8 mouse cellular contexts compared by ENCODE assay signal in the genomic region with DNA sequence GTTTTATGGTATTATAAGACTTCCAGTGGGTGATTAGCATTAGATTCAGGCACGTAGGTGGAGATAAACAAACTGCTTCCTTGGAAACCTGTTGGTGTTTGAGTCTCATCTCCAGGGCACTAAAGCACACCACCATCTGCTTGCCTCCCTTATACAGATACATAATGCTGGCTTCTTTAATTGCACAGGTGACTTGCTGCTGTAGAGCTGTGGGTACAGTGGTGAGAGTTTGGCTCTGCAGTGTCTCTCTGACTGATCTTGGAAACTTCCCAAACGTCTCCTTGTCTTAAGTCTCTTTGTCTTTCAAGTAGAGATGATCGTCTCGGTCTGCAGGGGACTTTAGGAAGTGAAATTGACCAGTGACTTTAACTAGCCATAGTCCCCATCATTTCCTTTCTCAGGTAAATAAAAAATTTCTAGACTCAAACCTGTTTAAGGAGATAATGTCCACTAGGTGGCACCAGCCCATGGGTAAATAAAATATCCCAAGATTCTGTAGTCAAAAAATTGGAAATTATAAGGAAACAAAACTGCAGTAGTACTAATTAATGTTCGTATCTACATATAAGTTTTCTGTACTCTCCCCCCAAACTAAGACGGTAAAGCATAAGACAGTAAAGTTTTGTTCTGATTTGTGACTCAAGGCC. TPM values are rescaled to one million over a fixed set of nuclear protein-coding genes. Genes with fewer than 3 reads are reported as not detected.
A peak's percentile ranks its signal among the peaks of the same experiment; 100 is the strongest.
DNase-seq lines count a peak whose midpoint lies in the region; ATAC-seq and TF ChIP-seq lines count a peak whose summit lies in the region.

No protein-coding gene starts in this region.

- H3K9ac ChIP-seq in heart, adult 2 months (ENCODE audit: low read depth, low read length): no peak overlapping the region
- no peak overlapping the region for H3K9ac ChIP-seq in lung, embryonic 14.5 days

- no peak for TF ChIP-seq EP300 in heart, adult 2 months (IDR thresholded peaks at IDR 0.05; ENCODE audit: insufficient read depth, low read depth, low read length)

- H3K4me3 ChIP-seq in heart, adult 2 months: no peak overlapping the region
- no peak overlapping the region for H3K4me3 ChIP-seq in lung, embryonic 14.5 days (ENCODE audit: low read depth, low read length)

- CTCF ChIA-PET in Patski (lab: Charles Lee): interaction anchor here (1.4 kb wide), 1 partner anchor 127 kb away, joined by 3 read pairs; no protein-coding TSS in a partner anchor

- peak; percentile 76 for TF ChIP-seq CTCF in heart, adult 2 months (IDR thresholded peaks at IDR 0.05)
- TF ChIP-seq CTCF in lung, embryonic 14.5 days (IDR thresholded peaks at IDR 0.05; ENCODE audit: low read depth): peak; percentile 63
- TF ChIP-seq CTCF in Patski (IDR thresholded peaks at IDR 0.05): peak; percentile 62

- no peak overlapping the region for H3K27ac ChIP-seq in heart, adult 2 months
- no peak overlapping the region for H3K27ac ChIP-seq in lung, embryonic 14.5 days (ENCODE audit: low read depth)

- no peaks in the 10 kb centered on the region for H3K27me3 ChIP-seq in heart, adult 2 months (ENCODE audit: control insufficient read depth, insufficient read depth, low read length)
- H3K27me3 ChIP-seq in lung, embryonic 14.5 days (ENCODE audit: insufficient read depth, low read length): no peaks in the 10 kb centered on the region
- H3K27me3 ChIP-seq in Patski: no peaks in the 10 kb centered on the region

- TF ChIP-seq POLR2A in heart, adult 2 months (IDR thresholded peaks at IDR 0.05; ENCODE audit: insufficient read depth, low read depth, low read length): no peak

- H3K36me3 ChIP-seq in heart, adult 2 months (ENCODE audit: control insufficient read depth, insufficient read depth, low read length): no peaks in the 10 kb centered on the region
- no peaks in the 10 kb centered on the region for H3K36me3 ChIP-seq in lung, embryonic 14.5 days (ENCODE audit: insufficient read depth)

- no peak for DNase-seq in heart, adult 2 months
- no peak for DNase-seq in heart, adult 9 months (ENCODE audit: low spot score in 2 of 2)
- DNase-seq in lung, embryonic 14.5 days: peak; percentile 79
- DNase-seq in lung, postnatal 25 days (ENCODE audit: low spot score): no peak
- DNase-seq in Patski (ENCODE audit: low read depth, low spot score): no peak
- DNase-seq in lung, postnatal 14 days: peak; percentile 14
- DNase-seq in spleen, adult 12 weeks (ENCODE audit: low spot score): no peak
- no peak for DNase-seq in thymus, postnatal 36 days

- no peaks in the 10 kb centered on the region for H3K4me1 ChIP-seq in heart, adult 2 months (ENCODE audit: control insufficient read depth, insufficient read depth, low read length)
- no peaks in the 10 kb centered on the region for H3K4me1 ChIP-seq in lung, embryonic 14.5 days (ENCODE audit: insufficient read depth)

- no peak overlapping the region for H3K4me2 ChIP-seq in lung, embryonic 14.5 days

- H3K9me3 ChIP-seq in lung, embryonic 14.5 days (ENCODE audit: low read depth, low read length): no peaks in the 10 kb centered on the region

- intact Hi-C loops in heart, adult 2 months (cut with DNase I): loop anchor here (1.0 kb wide), 1 partner anchor 211 kb away; no protein-coding TSS in a partner anchor

- H3K79me2 ChIP-seq in heart, adult 2 months (replicated peaks; ENCODE audit: control insufficient read depth, insufficient read depth, low read length): no peaks in the 10 kb centered on the region

- in situ Hi-C loops in Patski (cut with MboI; ENCODE audit: low pct_unique_long_range_greater_than_20kb): loop anchor here (5.0 to 10.0 kb wide), 4 partner anchors 133 to 417 kb away; a partner anchor contains a TSS

- ATAC-seq in lung, embryonic 14.5 days (ENCODE audit: insufficient read depth): no peak
- no peak for ATAC-seq in Patski

- POLR2A ChIA-PET in Patski (lab: Charles Lee): no interaction called here

- 38% methylated on average over 6 of the region's 6 CpGs for WGBS in heart, adult 2 months
- WGBS in lung, embryonic 14.5 days: 41% methylated on average over 6 of the region's 6 CpGs

RNA-seq across cellular contexts. Expression of a gene that starts 8.4 kb away (rescaled TPM):
- total RNA-seq in heart, adult 2 months (2021): 10 to 100 TPM; 11.1 TPM
- 4.6 and 7.0 TPM in 2 replicates for polyA plus RNA-seq in heart, adult 2 months (2012; rRNA removed)
- 19.5 and 21.1 TPM in 2 replicates for polyA plus RNA-seq in lung, embryonic 14.5 days (2014; fragmentation: Nextera tagmentation; extraction: Ambion mirVana)
- polyA plus RNA-seq in Patski (2021): 13.2 TPM

RNA-seq across cellular contexts. Expression of a gene that starts 51.9 kb away (rescaled TPM):
- total RNA-seq in heart, adult 2 months (2021): under 1 TPM; 0.18 to 0.52 TPM
- 0.12 TPM in 1 of 2 replicates, not detected in the other for polyA plus RNA-seq in heart, adult 2 months (2012; rRNA removed)
- not detected in 2 replicates for polyA plus RNA-seq in lung, embryonic 14.5 days (2014; fragmentation: Nextera tagmentation; extraction: Ambion mirVana)
- 0.17 TPM for polyA plus RNA-seq in Patski (2021)

Comparison
In these comparisons a context has a peak if more than half of its experiments do, and no peak if none do; other contexts are left out.
1. DNase-seq: peak in lung, embryonic 14.5 days (single experiment) and lung, postnatal 14 days (single experiment); none in heart, adult 2 months (0 of 2), heart, adult 9 months (0 of 2), lung, postnatal 25 days (single experiment), Patski (single experiment), spleen, adult 12 weeks (single experiment) and thymus, postnatal 36 days (0 of 2).
2. Peak in every context shown above with its lines, with median percentiles within 50 percentile points of each other: CTCF ChIP-seq.